Mouse (Mus musculus): ENCODE data around the gene Mmel1.

- TF ChIP-seq POLR2A (IDR thresholded peaks at IDR 0.05; ENCODE audit: insufficient read depth, low read depth, low read length): no peak
- no peak for TF ChIP-seq CTCF (IDR thresholded peaks at IDR 0.05; ENCODE audit: insufficient read depth, low read depth, low read length)
Observed at GRCm38 (mm10) chr4:154826224-154826623, 43.2 kb upstream of the Mmel1 start.
